Mouse (Mus musculus) CH12.LX (cell line): ENCODE data around the gene Itga9. TPM values are rescaled to one million over a fixed set of nuclear protein-coding genes. Genes with fewer than 3 reads are reported as not detected.

Source experiments
- DNase-seq: peaks from one replicate; pipeline ENCODE4 v3.0.0-alpha.2; 2013; ENCODE audit errors: extremely low read depth
- H3K27ac ChIP-seq: 2 replicates; pipeline ENCODE4 v1.5.1; 2012; ENCODE audit warnings: low read depth, mild to moderate bottlenecking, control low read depth, moderate library complexity; ENCODE audit not compliant: insufficient read depth
- H3K27me3 ChIP-seq: replicated peaks from 2 replicates; pipeline ENCODE3; 2012; ENCODE audit warnings: inconsistent platforms
- H3K36me3 ChIP-seq, 2 experiments: replicated peaks in 1 of 2; 2 replicates each; pipeline versions ENCODE3 to v1.6.1; 2012; ENCODE audit warnings: inconsistent platforms in 1 of 2, low read length in 1 of 2, mild to moderate bottlenecking in 1 of 2, mixed read lengths in 1 of 2, moderate library complexity in 1 of 2; ENCODE audit not compliant: control insufficient read depth in 1 of 2, insufficient read depth in 1 of 2
- H3K4me1 ChIP-seq, 2 experiments: 2 replicates each; pipeline ENCODE4 v1.6.1; 2012; ENCODE audit warnings: inconsistent platforms in 1 of 2, moderate library complexity in 1 of 2; ENCODE audit not compliant: insufficient read depth in 2 of 2, control insufficient read depth in 1 of 2
- H3K4me2 ChIP-seq: 2 replicates; pipeline ENCODE4 v1.6.1; 2012; ENCODE audit warnings: low read depth, mild to moderate bottlenecking, control low read depth; ENCODE audit not compliant: poor library complexity, insufficient read depth, severe bottlenecking
- H3K4me3 ChIP-seq, 3 experiments: fragments of 150-350 bp in 1 of 3; sonication (generic) in 1 of 3; replicated peaks in 1 of 3; 2 replicates each; pipeline versions ENCODE3 to v1.5.1; 2011 to 2012; ENCODE audit warnings: low read depth in 2 of 3, low read length in 2 of 3, mild to moderate bottlenecking in 2 of 3, moderate library complexity in 2 of 3, control low read depth in 1 of 3, improper control_type of control experiment in 1 of 3, inconsistent platforms in 1 of 3, mixed read lengths in 1 of 3; ENCODE audit not compliant: poor library complexity in 1 of 3
- H3K79me2 ChIP-seq: replicated peaks from 2 replicates; pipeline ENCODE4 v1.6.1; 2012; ENCODE audit warnings: mild to moderate bottlenecking, moderate library complexity; ENCODE audit not compliant: control insufficient read depth, poor library complexity, insufficient read depth, severe bottlenecking; ENCODE audit errors: extremely low read depth
- H3K9ac ChIP-seq: 2 replicates; pipeline ENCODE4 v1.6.1; 2012; ENCODE audit warnings: low read depth, mild to moderate bottlenecking, control low read depth, moderate library complexity; ENCODE audit not compliant: insufficient read depth
- H3K9me3 ChIP-seq: replicated peaks from 2 replicates; pipeline ENCODE3; 2012; ENCODE audit warnings: low read length, inconsistent platforms, mixed read lengths
- CHD2 ChIP-seq: IDR thresholded peaks from 2 replicates; pipeline ENCODE4 v1.6.1; 2011; ENCODE audit warnings: low read length, improper control_type of control experiment
- CTCF ChIP-seq, 2 experiments: IDR thresholded peaks in 1 of 2; conservative IDR thresholded peaks in 1 of 2; 2 replicates each; pipeline ENCODE4 v1.5.1; 2011 to 2012; ENCODE audit warnings: low read depth in 2 of 2, low read length in 2 of 2, improper control_type of control experiment in 1 of 2, inconsistent platforms in 1 of 2, mild to moderate bottlenecking in 1 of 2, moderate library complexity in 1 of 2
- E2F4 ChIP-seq: IDR thresholded peaks from 2 replicates; pipeline ENCODE4 v1.6.1; 2011; ENCODE audit warnings: low read depth, low read length, improper control_type of control experiment; ENCODE audit not compliant: insufficient replicate concordance
- GABPA ChIP-seq: IDR thresholded peaks from 2 replicates; pipeline ENCODE4 v1.6.1; 2012; ENCODE audit warnings: low read depth, low read length, improper control_type of control experiment, inconsistent platforms; ENCODE audit not compliant: insufficient replicate concordance
- HCFC1 ChIP-seq: IDR thresholded peaks from 2 replicates; pipeline ENCODE4 v1.6.1; 2012; ENCODE audit warnings: low read depth, mild to moderate bottlenecking, inconsistent platforms, low read length, improper control_type of control experiment
- IRF4 ChIP-seq: IDR thresholded peaks from 2 replicates; pipeline ENCODE4 v1.6.1; 2014; ENCODE audit warnings: low read depth, mild to moderate bottlenecking, inconsistent platforms, low read length, improper control_type of control experiment
- JUN ChIP-seq: IDR thresholded peaks from 2 replicates; pipeline ENCODE4 v1.6.1; 2011; ENCODE audit warnings: low read depth, mild to moderate bottlenecking, low read length, improper control_type of control experiment, moderate library complexity; ENCODE audit not compliant: insufficient read depth
- KAT2A ChIP-seq: IDR thresholded peaks from 2 replicates; pipeline ENCODE4 v1.6.1; 2012; ENCODE audit warnings: low read length, improper control_type of control experiment, inconsistent platforms; ENCODE audit not compliant: insufficient replicate concordance
- MAFK ChIP-seq: IDR thresholded peaks from 2 replicates; pipeline ENCODE4 v1.6.1; 2011; ENCODE audit warnings: low read length, improper control_type of control experiment; ENCODE audit not compliant: insufficient replicate concordance
- MAX ChIP-seq: IDR thresholded peaks from 2 replicates; pipeline ENCODE4 v1.6.1; 2011; ENCODE audit warnings: low read length, improper control_type of control experiment
- MXI1 ChIP-seq: IDR thresholded peaks from 2 replicates; pipeline ENCODE4 v1.6.1; 2011; ENCODE audit warnings: mild to moderate bottlenecking, low read depth, low read length, improper control_type of control experiment
- MYC ChIP-seq: IDR thresholded peaks from 2 replicates; pipeline ENCODE4 v1.6.1; 2011; ENCODE audit warnings: low read depth, mild to moderate bottlenecking, improper control_type of control experiment, low read length
- NELFE ChIP-seq: IDR thresholded peaks from 2 replicates; pipeline ENCODE4 v1.6.1; 2011; ENCODE audit warnings: low read depth, low read length, improper control_type of control experiment
- NRF1 ChIP-seq: IDR thresholded peaks from 2 replicates; pipeline ENCODE4 v1.6.1; 2014; ENCODE audit warnings: low read depth, mild to moderate bottlenecking, inconsistent platforms, low read length, improper control_type of control experiment, moderate library complexity
- RAD21 ChIP-seq: IDR thresholded peaks from 2 replicates; pipeline ENCODE4 v1.6.1; 2011; ENCODE audit warnings: low read depth, mild to moderate bottlenecking, low read length, improper control_type of control experiment, moderate library complexity
- TBP ChIP-seq: conservative IDR thresholded peaks from 2 replicates; pipeline ENCODE4 v1.6.1; 2011; ENCODE audit warnings: low read depth, low read length, improper control_type of control experiment
- UBTF ChIP-seq: IDR thresholded peaks from 2 replicates; pipeline ENCODE4 v1.6.1; 2012; ENCODE audit warnings: low read depth, mild to moderate bottlenecking, inconsistent platforms, low read length, improper control_type of control experiment, moderate library complexity
- USF1 ChIP-seq: IDR thresholded peaks from 2 replicates; pipeline ENCODE4 v1.6.1; 2014; ENCODE audit warnings: low read depth, mild to moderate bottlenecking, inconsistent platforms, low read length, improper control_type of control experiment
- USF2 ChIP-seq: conservative IDR thresholded peaks from 2 replicates; pipeline ENCODE4 v1.6.1; 2011; ENCODE audit warnings: low read depth, low read length, improper control_type of control experiment
- ZC3H11A ChIP-seq: IDR thresholded peaks from 2 replicates; pipeline ENCODE4 v1.6.1; 2012; ENCODE audit warnings: low read depth, mild to moderate bottlenecking, inconsistent platforms, low read length, improper control_type of control experiment
- ZNF384 ChIP-seq: IDR thresholded peaks from 2 replicates; pipeline ENCODE4 v1.6.1; 2012; ENCODE audit warnings: low read depth, low read length, improper control_type of control experiment, inconsistent platforms
- dilution Hi-C: fragments of 300-500 bp; cut with MboI; formaldehyde crosslinking; loops from 2 replicates; pipeline ENCODE4 v1.14.3; 2020; ENCODE audit warnings: low sequenced_read_pairs; ENCODE audit not compliant: extremely low pct_unique_long_range_greater_than_20kb, extremely low pct_ligation_motif_present
- in situ Hi-C: fragments of 300-500 bp; cut with MboI; formaldehyde crosslinking; loops from 3 replicates; pipeline ENCODE4 v1.14.3; 2019; ENCODE audit warnings: low sequenced_read_pairs, low pct_ligation_motif_present, low pct_unique_long_range_greater_than_20kb, mixed read lengths
- polyA plus RNA-seq: library from polyadenylated mRNA; unstranded; fragments of >175 nt; gene quantifications from 2 replicates; pipeline ENCODE4 v1.2.1, GENCODE M21; 2012; ENCODE audit warnings: low read depth; ENCODE audit not compliant: insufficient read length
- total RNA-seq, 2 experiments: library from RNA; depleted of rRNA; stranded (reverse); fragments of 300-350 nt in 1 of 2; fragments of >200 nt in 1 of 2; gene quantifications; 2 replicates each; pipeline ENCODE4 v1.2.3; 2012 to 2014

Itga9 gene
- total and polyA plus RNA-seq, 3 experiments: 0.19 TPM; not detected in 2

GRCm38 (mm10) chr9:118623483-118623882, 17.0 kb downstream of the Itga9 start:
- no peak overlapping the region for H3K9ac ChIP-seq
- no peak for DNase-seq
- no peak for TF ChIP-seq KAT2A
- no peak for TF ChIP-seq JUN
- no peak for TF ChIP-seq NRF1
- no peak for TF ChIP-seq MAX
- TF ChIP-seq MXI1: no peak
- TF ChIP-seq HCFC1: no peak
- TF ChIP-seq NELFE: no peak
- no peak for TF ChIP-seq IRF4
- TF ChIP-seq RAD21: no peak
- TF ChIP-seq E2F4: no peak
- no peak for TF ChIP-seq GABPA
- in situ Hi-C loops: no loop called here
- dilution Hi-C loops: no loop called here
- no peaks in the 10 kb centered on the region for H3K79me2 ChIP-seq
- no peaks in the 10 kb centered on the region for H3K36me3 ChIP-seq
- peaks cover 45% of the 10 kb centered on the region for H3K27me3 ChIP-seq
- no peak overlapping the region for H3K27ac ChIP-seq
- no peak overlapping the region for H3K4me3 ChIP-seq
- no peak overlapping the region for H3K4me2 ChIP-seq
- H3K9me3 ChIP-seq: no peaks in the 10 kb centered on the region
- H3K4me1 ChIP-seq: no peaks in the 10 kb centered on the region; a peak in 1 of 4 replicates

DNA sequence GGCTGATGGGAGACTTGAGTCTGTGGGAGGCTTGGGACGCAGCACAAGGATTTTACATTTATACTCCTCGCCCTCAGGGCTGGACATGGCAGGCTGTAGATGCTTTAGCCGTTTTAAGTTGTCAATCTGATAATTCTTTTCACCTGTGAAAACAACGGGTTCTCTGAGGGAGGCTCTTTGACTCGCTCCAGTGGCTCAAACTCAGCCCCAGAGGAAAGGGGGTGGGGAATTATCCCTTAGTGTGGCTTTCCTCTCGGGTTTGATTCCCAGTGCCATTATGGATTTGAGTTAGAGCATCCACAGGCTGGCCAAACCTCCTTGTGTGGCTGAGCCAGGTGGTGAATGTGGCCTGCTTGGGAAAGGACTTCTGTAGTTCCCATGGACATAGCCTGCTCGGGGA, 17.7 kb downstream of the Itga9 start:
- peaks cover 45% of the 10 kb centered on the region for H3K27me3 ChIP-seq
- no peak overlapping the region for H3K27ac ChIP-seq
- H3K9ac ChIP-seq: no peak overlapping the region
- dilution Hi-C loops: no loop called here
- DNase-seq: no peak
- H3K9me3 ChIP-seq: no peaks in the 10 kb centered on the region
- no peaks in the 10 kb centered on the region for H3K79me2 ChIP-seq
- H3K36me3 ChIP-seq: no peaks in the 10 kb centered on the region
- H3K4me1 ChIP-seq: no peaks in the 10 kb centered on the region; a peak in 1 of 4 replicates
- H3K4me2 ChIP-seq: no peak overlapping the region
- in situ Hi-C loops: no loop called here
- TF ChIP-seq CHD2 (no peak), USF1 (no peak), CTCF (conservative IDR thresholded peaks at IDR 0.05 in 1 of 2, IDR thresholded peaks at IDR 0.05 in 1 of 2; ENCODE audit: low read depth in 2 of 2, low read length in 2 of 2) (no peak), JUN (no peak), USF2 (no peak), UBTF (no peak), TBP (no peak), MYC (no peak), E2F4 (no peak), MAFK (no peak), ZC3H11A (no peak), KAT2A (no peak), ZNF384 (no peak)
- H3K4me3 ChIP-seq: no peak overlapping the region
